Mouse (Mus musculus): ENCODE results near the gene Raet1e.

GRCm38 (mm10) chr10:22142926-22143325 lies 15.4 kb upstream of the Raet1e start:
- TF ChIP-seq CTCF (IDR thresholded peaks at IDR 0.05; ENCODE audit: low read depth, low read length) (no peak), GATA2 (IDR thresholded peaks at IDR 0.05; ENCODE audit: borderline replicate concordance, low read depth, low read length) (no peak), GATA1 (IDR thresholded peaks at IDR 0.05; ENCODE audit: borderline replicate concordance, low read length) (no peak), POLR2AphosphoS5 (IDR thresholded peaks at IDR 0.05; ENCODE audit: insufficient replicate concordance, low read depth, low read length) (no peak)
